Mouse (Mus musculus): ENCODE results near the gene 1700049E17Rik1.
"Not testable (repeated sequence)": the region's sequence is repeated elsewhere in the genome, so short reads cannot be mapped to it uniquely, and the experiment has no call there.

Gene 1700049E17Rik1

GRCm38 (mm10) chr14:41924649-41925048 lies at the start of gene 1700049E17Rik1:
Gene 1700049E17Rik1 (plus strand): TSS chr14:41924949.
- DNase-seq (ENCODE audit: low read depth, low spot score): not testable (repeated sequence)

GRCm38 (mm10) chr14:41907190-41907589 lies 17.6 kb upstream of the 1700049E17Rik1 start, which contains the start of gene Gm7980:
Gene Gm7980 (minus strand): TSS chr14:41907290.
- not testable (repeated sequence) for DNase-seq (ENCODE audit: low read depth, low spot score)

- DNase-seq (ENCODE audit: low read depth, low spot score): not testable (repeated sequence)
Observed at GRCm38 (mm10) chr14:41943695-41944094, 18.9 kb downstream of the 1700049E17Rik1 start, which contains the start of gene 1700024B05Rik. Gene 1700024B05Rik (plus strand): TSS chr14:41943995.

- not testable (repeated sequence) for DNase-seq (ENCODE audit: low read depth, low spot score)
Observed at GRCm38 (mm10) chr14:41964095-41964494, 39.3 kb downstream of the 1700049E17Rik1 start.

GRCm38 (mm10) chr14:41967827-41968226 lies 43.1 kb downstream of the 1700049E17Rik1 start, which contains the start of gene Gm6401:
Gene Gm6401 (minus strand): TSS chr14:41967927.
- DNase-seq (ENCODE audit: low read depth, low spot score): not testable (repeated sequence)

GRCm38 (mm10) chr14:41968596-41968995 lies 43.8 kb downstream of the 1700049E17Rik1 start:
- DNase-seq (ENCODE audit: low read depth, low spot score): not testable (repeated sequence)

Measured in 3T3-L1 (cell line).